Mouse (Mus musculus) megakaryocyte-erythroid progenitor cell, adult 5-6 weeks (primary cell): Measurements from ENCODE around the gene Gm20695. TPM values are rescaled to one million over a fixed set of nuclear protein-coding genes. Genes with fewer than 3 reads are reported as not detected.

ENCODE experiments used
- ATAC-seq: replicated peaks from 2 replicates; pipeline ENCODE4 v1.8.0; 2016; ENCODE audit warnings: mild to moderate bottlenecking, inconsistent platforms; ENCODE audit not compliant: severe bottlenecking, poor library complexity, low FRiP score, low TSS enrichment
- total RNA-seq, 2 experiments: library from RNA; stranded (forward) in 1 of 2; stranded (reverse) in 1 of 2; fragments of 200-1000, 215-1000 nt in 1 of 2; fragments of >200 nt in 1 of 2; fragmentation: Nextera tagmentation in 1 of 2; gene quantifications; 2 replicates each; pipeline ENCODE4 v1.2.3; 2014 to 2017

The Gm20695 gene
- total RNA-seq, 2 experiments from 2014 or later, result 3.1 TPM; not detected in 1

GRCm38 (mm10) chr16:3891621-3892295 lies 7.3 kb downstream of the Gm20695 start:
- ATAC-seq, result no peak

- ATAC-seq, result no peak
Measured at GRCm38 (mm10) chr16:3893739-3894138, 9.3 kb downstream of the Gm20695 start.

GRCm38 (mm10) chr16:3895173-3895792 lies 10.8 kb downstream of the Gm20695 start:
- ATAC-seq, result peak; percentile 83

- ATAC-seq, result no peak
Measured at GRCm38 (mm10) chr16:3896046-3896445, 11.6 kb downstream of the Gm20695 start.

GRCm38 (mm10) chr16:3896553-3896952 lies 12.1 kb downstream of the Gm20695 start:
- ATAC-seq, result no peak

- no peak for ATAC-seq
Measured at GRCm38 (mm10) chr16:3907471-3907870, 23.0 kb downstream of the Gm20695 start.

- peak; percentile 92 for ATAC-seq
Measured at GRCm38 (mm10) chr16:3908537-3909111, 24.2 kb downstream of the Gm20695 start, which contains the start of the genes 1700037C18Rik and Cluap1. TSS of gene 1700037C18Rik (minus strand) at chr16:3908689. TSS of gene Cluap1 (plus strand) at chr16:3908801.

- no peak for ATAC-seq
Measured at GRCm38 (mm10) chr16:3909118-3909517, 24.7 kb downstream of the Gm20695 start.

- no peak for ATAC-seq
Measured at GRCm38 (mm10) chr16:3920756-3921155, 36.3 kb downstream of the Gm20695 start.

- ATAC-seq, result no peak
Measured at GRCm38 (mm10) chr16:3923515-3923914, 39.1 kb downstream of the Gm20695 start.

- ATAC-seq, result no peak
Measured at GRCm38 (mm10) chr16:3923966-3924365, 39.5 kb downstream of the Gm20695 start.

GRCm38 (mm10) chr16:3928582-3928981 lies 44.1 kb downstream of the Gm20695 start:
- no peak for ATAC-seq

GRCm38 (mm10) chr16:3929151-3929550 lies 44.7 kb downstream of the Gm20695 start:
- no peak for ATAC-seq

- no peak for ATAC-seq
Measured at GRCm38 (mm10) chr16:3933536-3933935, 49.1 kb downstream of the Gm20695 start.

- no peak for ATAC-seq
Measured at GRCm38 (mm10) chr16:3934091-3934490, 49.6 kb downstream of the Gm20695 start.

GRCm38 (mm10) chr16:3934701-3935100 lies 50.3 kb downstream of the Gm20695 start:
- no peak for ATAC-seq

GRCm38 (mm10) chr16:3951141-3951540 lies 66.7 kb downstream of the Gm20695 start:
- no peak for ATAC-seq

GRCm38 (mm10) chr16:3956369-3956768 lies 71.9 kb downstream of the Gm20695 start:
- ATAC-seq, result no peak

- no peak for ATAC-seq
Measured at GRCm38 (mm10) chr16:3959261-3959660, 74.8 kb downstream of the Gm20695 start.

GRCm38 (mm10) chr16:3964990-3965389 lies 80.5 kb downstream of the Gm20695 start:
- ATAC-seq, result no peak

GRCm38 (mm10) chr16:3965534-3965933 lies 81.1 kb downstream of the Gm20695 start:
- ATAC-seq, result no peak
